Mouse (Mus musculus) neural tube, embryonic 15.5 days (tissue): Measurements from ENCODE around the gene Lemd2. TPM values are rescaled to one million over a fixed set of nuclear protein-coding genes. Genes with fewer than 3 reads are reported as not detected.

Source experiments
- ATAC-seq: fragments of 200-750 bp; cut with Nextera tagmentation; 2 replicates; pipeline ENCODE4 v1.8.0; 2017; ENCODE audit warnings: mild to moderate bottlenecking, moderate TSS enrichment, moderate library complexity; ENCODE audit not compliant: low FRiP score
- H3K27ac ChIP-seq: fragments of 300-500 bp; sonication (generic); replicated peaks from 2 replicates; pipeline ENCODE4 v1.5.1; 2015; ENCODE audit warnings: mild to moderate bottlenecking, inconsistent platforms
- H3K27me3 ChIP-seq: fragments of 300-500 bp; sonication (generic); replicated peaks from 2 replicates; pipeline ENCODE4 v1.6.1; 2015; ENCODE audit warnings: inconsistent platforms
- H3K36me3 ChIP-seq: fragments of 300-500 bp; sonication (generic); 2 replicates; pipeline ENCODE4 v1.6.1; 2015; ENCODE audit warnings: inconsistent platforms
- H3K4me1 ChIP-seq: fragments of 300-500 bp; sonication (generic); 2 replicates; pipeline ENCODE4 v1.6.1; 2015; ENCODE audit warnings: inconsistent platforms
- H3K4me2 ChIP-seq: fragments of 300-500 bp; sonication (generic); 2 replicates; pipeline ENCODE4 v1.6.1; 2015; ENCODE audit warnings: inconsistent platforms, mild to moderate bottlenecking, moderate library complexity
- H3K4me3 ChIP-seq: fragments of 300-500 bp; sonication (generic); replicated peaks from 2 replicates; pipeline ENCODE4 v1.5.1; 2015; ENCODE audit warnings: mild to moderate bottlenecking, inconsistent platforms
- H3K9ac ChIP-seq: fragments of 300-500 bp; sonication (generic); replicated peaks from 2 replicates; pipeline ENCODE4 v1.6.1; 2015; ENCODE audit warnings: mild to moderate bottlenecking, inconsistent platforms
- H3K9me3 ChIP-seq: fragments of 300-500 bp; sonication (generic); replicated peaks from 2 replicates; pipeline ENCODE4 v1.6.1; 2016; ENCODE audit warnings: inconsistent platforms
- WGBS: fragments of 180-500 bp; shearing (Covaris S2); methylation state at CpG from one replicate; pipeline ENCODE4 v1.1.7; 2015; ENCODE audit warnings: mixed read lengths; 5-methylcytosine and 5-hydroxymethylcytosine counted together
- polyA plus RNA-seq: library from polyadenylated mRNA; unstranded; fragments of >200 nt; fragmentation: Nextera tagmentation; extraction: Ambion mirVana; gene quantifications from 2 replicates; pipeline ENCODE4 v1.2.1, GENCODE M21; 2015

Gene Lemd2
- polyA plus RNA-seq, 1 experiment from 2014 or later, result 19.7 TPM

- 81% methylated on average over 11 of the region's 11 CpGs for WGBS
- Histone ChIP-seq H3K9me3 (no peaks in the 10 kb centered on the region), H3K36me3 (no peaks in the 10 kb centered on the region), H3K9ac (no peak overlapping the region), H3K4me2 (no peak overlapping the region), H3K27ac (no peak overlapping the region), H3K27me3 (no peaks in the 10 kb centered on the region), H3K4me1 (peaks cover 9% of the 10 kb centered on the region), H3K4me3 (no peak overlapping the region)
- ATAC-seq, result no peak
Observed at GRCm38 (mm10) chr17:27169952-27170695, 34.1 kb downstream of the Lemd2 start.

GRCm38 (mm10) chr17:27168569-27168968 lies 35.7 kb downstream of the Lemd2 start:
- Histone ChIP-seq H3K27me3 (no peaks in the 10 kb centered on the region), H3K36me3 (no peaks in the 10 kb centered on the region), H3K9me3 (no peaks in the 10 kb centered on the region), H3K4me2 (no peak overlapping the region), H3K27ac (no peak overlapping the region), H3K4me1 (peaks cover 11% of the 10 kb centered on the region), H3K4me3 (no peak overlapping the region), H3K9ac (no peak overlapping the region)
- 91% methylated on average over 4 of the region's 4 CpGs for WGBS
- ATAC-seq, result no peak

GRCm38 (mm10) chr17:27167545-27167944 lies 36.7 kb downstream of the Lemd2 start, which contains the start of gene Ip6k3:
TSS of gene Ip6k3 (minus strand) at chr17:27167795.
- no peak within 1 kb of the TSS for H3K9ac ChIP-seq
- no peaks in the 10 kb centered on the region for H3K27me3 ChIP-seq
- WGBS, result 52% methylated on average over 4 of the region's 4 CpGs
- no peak for ATAC-seq
- H3K9me3 ChIP-seq, result no peaks in the 10 kb centered on the region
- H3K36me3 ChIP-seq, result no peaks in the 10 kb centered on the region
- no peak within 1 kb of the TSS for H3K27ac ChIP-seq
- no peak within 1 kb of the TSS for H3K4me3 ChIP-seq
- H3K4me2 ChIP-seq, result no peak within 1 kb of the TSS
- peaks cover 18% of the 10 kb centered on the region for H3K4me1 ChIP-seq

GRCm38 (mm10) chr17:27166901-27167300 lies 37.4 kb downstream of the Lemd2 start:
- Histone ChIP-seq H3K27ac (no peak overlapping the region), H3K9ac (no peak overlapping the region), H3K27me3 (no peaks in the 10 kb centered on the region), H3K9me3 (no peaks in the 10 kb centered on the region), H3K4me1 (peaks cover 18% of the 10 kb centered on the region), H3K36me3 (no peaks in the 10 kb centered on the region), H3K4me2 (no peak overlapping the region), H3K4me3 (no peak overlapping the region)
- 79% methylated on average over 6 of the region's 6 CpGs for WGBS
- ATAC-seq, result no peak

GRCm38 (mm10) chr17:27165054-27165773 lies 39.1 kb downstream of the Lemd2 start:
- H3K4me1 ChIP-seq, result peaks cover 18% of the 10 kb centered on the region
- H3K4me2 ChIP-seq, result no peak overlapping the region
- peak; percentile 51; the same call in 1 of the 2 replicates for ATAC-seq
- no peaks in the 10 kb centered on the region for H3K9me3 ChIP-seq
- 20% methylated on average over 8 of the region's 8 CpGs for WGBS
- no peaks in the 10 kb centered on the region for H3K36me3 ChIP-seq
- H3K4me3 ChIP-seq, result no peak overlapping the region
- H3K27me3 ChIP-seq, result no peaks in the 10 kb centered on the region
- H3K27ac ChIP-seq, result peak overlapping the region; percentile 51
- no peak overlapping the region for H3K9ac ChIP-seq

GRCm38 (mm10) chr17:27160905-27161304 lies 43.4 kb downstream of the Lemd2 start:
- Histone ChIP-seq H3K9me3 (no peaks in the 10 kb centered on the region), H3K4me3 (no peak overlapping the region), H3K4me1 (peaks cover 18% of the 10 kb centered on the region), H3K9ac (no peak overlapping the region), H3K27me3 (no peaks in the 10 kb centered on the region), H3K36me3 (no peaks in the 10 kb centered on the region), H3K4me2 (no peak overlapping the region), H3K27ac (no peak overlapping the region)
- 75% methylated on average over 4 of the region's 4 CpGs for WGBS
- no peak for ATAC-seq

- Histone ChIP-seq H3K4me2 (no peak overlapping the region), H3K36me3 (no peaks in the 10 kb centered on the region), H3K9ac (no peak overlapping the region), H3K27me3 (no peaks in the 10 kb centered on the region), H3K4me3 (no peak overlapping the region), H3K27ac (no peak overlapping the region), H3K4me1 (peaks cover 9% of the 10 kb centered on the region), H3K9me3 (no peaks in the 10 kb centered on the region)
- ATAC-seq, result no peak
- 86% methylated on average over 7 of the region's 7 CpGs for WGBS
Observed at GRCm38 (mm10) chr17:27159169-27159568, 45.1 kb downstream of the Lemd2 start.

- Histone ChIP-seq H3K4me1 (peaks cover 14% of the 10 kb centered on the region), H3K27ac (no peak overlapping the region), H3K9me3 (no peaks in the 10 kb centered on the region), H3K9ac (no peak overlapping the region), H3K36me3 (no peaks in the 10 kb centered on the region), H3K4me3 (no peak overlapping the region), H3K4me2 (no peak overlapping the region), H3K27me3 (no peaks in the 10 kb centered on the region)
- 82% methylated on average over 6 of the region's 6 CpGs for WGBS
- no peak for ATAC-seq
Observed at GRCm38 (mm10) chr17:27158439-27158838, 45.8 kb downstream of the Lemd2 start.

- Histone ChIP-seq H3K36me3 (no peaks in the 10 kb centered on the region), H3K27me3 (no peaks in the 10 kb centered on the region), H3K9me3 (no peaks in the 10 kb centered on the region), H3K4me2 (no peak overlapping the region), H3K4me1 (peaks cover 14% of the 10 kb centered on the region), H3K27ac (no peak overlapping the region), H3K9ac (no peak overlapping the region), H3K4me3 (no peak overlapping the region)
- 65% methylated on average over 8 of the region's 8 CpGs for WGBS
- ATAC-seq, result no peak
Observed at GRCm38 (mm10) chr17:27155752-27156151, 48.5 kb downstream of the Lemd2 start.

- Histone ChIP-seq H3K4me2 (no peak overlapping the region), H3K4me3 (no peak overlapping the region), H3K27me3 (no peaks in the 10 kb centered on the region), H3K9me3 (no peaks in the 10 kb centered on the region), H3K36me3 (no peaks in the 10 kb centered on the region), H3K27ac (no peak overlapping the region), H3K4me1 (peaks cover 19% of the 10 kb centered on the region), H3K9ac (no peak overlapping the region)
- 79% methylated on average over 6 of the region's 6 CpGs for WGBS
- ATAC-seq, result no peak
Observed at GRCm38 (mm10) chr17:27154881-27155280, 49.4 kb downstream of the Lemd2 start.

GRCm38 (mm10) chr17:27154256-27154655 lies 50.0 kb downstream of the Lemd2 start:
- Histone ChIP-seq H3K4me3 (no peak overlapping the region), H3K4me1 (peaks cover 19% of the 10 kb centered on the region), H3K27ac (no peak overlapping the region; the same call in 1 of the 2 replicates), H3K9me3 (no peaks in the 10 kb centered on the region), H3K4me2 (no peak overlapping the region), H3K9ac (no peak overlapping the region), H3K36me3 (no peaks in the 10 kb centered on the region), H3K27me3 (no peaks in the 10 kb centered on the region)
- ATAC-seq, result no peak
- WGBS, result 82% methylated on average over 14 of the region's 14 CpGs

GRCm38 (mm10) chr17:27153773-27154193 lies 50.5 kb downstream of the Lemd2 start:
- Histone ChIP-seq H3K27ac (peak overlapping the region; percentile 15; the same call in 1 of the 2 replicates), H3K9ac (no peak overlapping the region), H3K4me1 (peaks cover 22% of the 10 kb centered on the region), H3K4me2 (no peak overlapping the region), H3K27me3 (no peaks in the 10 kb centered on the region), H3K4me3 (no peak overlapping the region), H3K36me3 (no peaks in the 10 kb centered on the region), H3K9me3 (no peaks in the 10 kb centered on the region)
- ATAC-seq, result no peak
- WGBS, result 56% methylated on average over 9 of the region's 9 CpGs
